Mouse (Mus musculus) adrenal gland, postnatal 4 days (tissue): Measurements from ENCODE around the gene AC124502.3. TPM values are rescaled to one million over a fixed set of nuclear protein-coding genes. Genes with fewer than 3 reads are reported as not detected.

Experiments used
- DNase-seq, 2 experiments: peaks; one replicate each; pipeline ENCODE4 v3.0.0; 2021 to 2022; ENCODE audit warnings: low spot score in 2 of 2, mixed read lengths in 2 of 2
- total RNA-seq, 2 experiments: library from RNA; stranded (reverse); gene quantifications; 2 replicates each; pipeline ENCODE4 v1.2.3; 2021

The AC124502.3 gene
- total RNA-seq, 2 experiments from 2014 or later: 1.3 to 2.0 TPM

DNA sequence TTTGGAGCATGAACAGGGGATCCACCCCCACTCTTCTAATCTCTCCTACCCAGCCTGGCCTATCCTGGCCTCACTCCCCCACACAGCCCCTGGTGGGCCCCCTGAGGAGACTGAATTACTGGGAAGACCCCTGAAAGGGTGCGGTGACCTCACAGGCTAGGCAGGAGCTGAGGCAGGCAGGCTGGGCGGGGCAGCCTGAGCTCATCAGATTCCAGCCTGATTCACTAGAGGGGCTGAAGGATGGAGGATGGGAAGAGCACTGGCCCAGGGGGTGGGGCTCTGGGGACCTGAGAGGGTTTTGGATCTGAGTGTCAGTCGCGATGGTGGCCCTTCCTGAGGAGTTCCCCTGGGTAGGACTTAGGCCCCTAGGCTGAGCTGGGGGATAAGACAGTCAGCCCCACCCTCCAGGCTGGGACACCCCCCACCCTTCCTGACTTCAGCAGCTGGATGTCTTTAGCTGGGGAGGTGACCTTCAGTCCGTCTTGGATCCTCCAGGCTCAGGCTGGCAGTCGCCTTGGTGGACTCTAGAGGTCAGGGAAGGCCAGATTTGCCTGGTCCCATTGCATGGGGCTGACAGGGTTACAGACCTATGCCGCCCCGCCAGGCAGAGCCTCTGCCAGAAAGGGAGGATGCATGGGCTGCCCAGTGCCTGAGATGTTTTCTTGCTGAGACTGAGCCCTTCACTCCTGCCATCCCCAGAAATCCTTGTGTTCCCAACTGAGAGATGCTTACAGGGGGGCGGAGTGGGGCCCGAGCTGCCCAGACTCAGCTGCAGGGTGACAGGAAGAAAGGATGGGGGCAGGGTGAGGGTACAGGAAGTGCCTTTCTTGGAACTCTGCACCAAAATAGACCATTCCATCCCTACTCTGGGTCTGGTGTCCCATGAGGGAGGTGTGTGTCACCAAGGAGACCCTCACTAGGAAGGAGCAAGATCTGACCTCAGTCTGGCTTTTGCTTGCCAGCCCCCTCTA, 20.4 kb downstream of the AC124502.3 start:
- no peak for DNase-seq

DNA sequence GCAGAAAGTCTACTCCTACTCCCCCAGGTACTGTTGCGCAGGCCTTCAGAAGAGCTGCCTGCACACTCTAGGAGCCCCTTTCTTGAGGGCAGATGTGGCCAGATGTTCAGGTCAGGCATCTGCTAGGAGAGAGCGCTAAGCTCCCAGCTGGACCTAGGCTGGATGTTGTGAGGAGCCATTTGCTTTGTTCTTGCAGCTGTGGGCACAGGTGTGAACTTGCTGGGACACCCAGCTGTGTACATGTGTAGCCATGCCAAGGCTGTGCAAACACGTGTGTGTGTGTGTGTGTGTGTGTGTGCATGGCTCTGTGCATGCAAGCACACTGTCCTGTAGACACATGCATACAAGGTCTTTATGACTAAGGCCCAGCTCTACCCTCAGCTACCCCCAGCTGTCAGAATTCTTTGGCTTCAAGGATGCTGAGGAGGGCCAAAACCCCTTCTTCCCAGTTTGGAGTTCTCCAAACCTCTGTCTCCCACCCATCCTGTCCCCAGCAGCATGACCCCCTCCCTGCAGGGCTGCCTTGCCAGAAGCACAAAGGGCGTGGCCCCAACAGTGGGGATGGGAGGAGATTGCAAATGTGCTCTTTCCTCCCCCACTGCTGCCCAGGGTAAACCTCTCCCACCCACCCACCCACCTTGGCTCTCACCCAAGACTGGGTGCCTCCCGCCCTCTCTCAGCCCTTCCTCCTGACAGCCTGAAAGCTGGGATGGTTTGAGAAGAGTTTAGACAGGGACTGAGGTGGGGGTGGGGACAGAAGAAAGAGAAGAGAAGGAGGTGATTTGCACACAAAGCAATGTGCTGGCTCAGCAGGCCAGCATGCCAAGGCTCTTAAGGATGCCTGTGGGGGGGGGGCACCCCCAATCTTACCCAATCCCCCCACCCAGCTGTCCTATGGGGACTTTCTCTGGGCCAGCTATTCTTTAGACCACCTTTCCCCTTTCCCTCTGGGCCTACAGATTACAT, 22.0 kb downstream of the AC124502.3 start:
- no peak for DNase-seq

- no peak for DNase-seq
These were observed 23.4 kb downstream of the AC124502.3 start for GRCm38 (mm10) chr19:5062041-5062440.

GRCm38 (mm10) chr19:5062446-5062845, 23.8 kb downstream of the AC124502.3 start:
- no peak for DNase-seq

GRCm38 (mm10) chr19:5065104-5065503, 26.4 kb downstream of the AC124502.3 start:
- DNase-seq: no peak

- no peak for DNase-seq
These were observed 28.5 kb downstream of the AC124502.3 start for GRCm38 (mm10) chr19:5067040-5067799.

- DNase-seq: no peak
These were observed 29.3 kb downstream of the AC124502.3 start, which contains the start of gene Cd248 for GRCm38 (mm10) chr19:5067867-5068569. Gene Cd248, plus strand, starts transcription at chr19:5068078.

DNA sequence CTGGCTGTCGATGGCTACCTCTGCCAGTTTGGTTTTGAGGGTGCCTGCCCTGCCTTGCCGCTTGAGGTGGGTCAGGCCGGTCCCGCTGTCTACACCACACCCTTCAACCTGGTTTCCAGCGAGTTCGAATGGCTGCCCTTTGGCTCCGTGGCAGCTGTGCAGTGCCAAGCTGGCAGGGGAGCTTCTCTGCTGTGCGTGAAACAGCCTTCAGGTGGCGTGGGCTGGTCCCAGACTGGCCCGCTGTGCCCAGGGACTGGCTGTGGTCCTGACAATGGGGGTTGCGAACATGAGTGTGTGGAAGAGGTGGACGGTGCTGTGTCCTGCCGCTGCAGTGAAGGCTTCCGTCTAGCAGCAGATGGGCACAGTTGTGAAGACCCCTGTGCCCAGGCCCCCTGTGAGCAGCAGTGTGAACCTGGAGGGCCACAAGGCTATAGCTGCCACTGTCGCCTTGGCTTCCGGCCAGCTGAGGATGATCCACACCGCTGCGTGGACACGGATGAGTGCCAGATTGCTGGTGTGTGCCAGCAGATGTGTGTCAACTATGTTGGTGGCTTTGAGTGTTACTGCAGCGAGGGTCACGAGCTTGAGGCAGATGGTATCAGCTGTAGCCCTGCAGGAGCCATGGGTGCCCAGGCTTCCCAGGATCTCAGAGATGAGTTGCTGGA, 30.0 kb downstream of the AC124502.3 start:
- no peak for DNase-seq

DNA sequence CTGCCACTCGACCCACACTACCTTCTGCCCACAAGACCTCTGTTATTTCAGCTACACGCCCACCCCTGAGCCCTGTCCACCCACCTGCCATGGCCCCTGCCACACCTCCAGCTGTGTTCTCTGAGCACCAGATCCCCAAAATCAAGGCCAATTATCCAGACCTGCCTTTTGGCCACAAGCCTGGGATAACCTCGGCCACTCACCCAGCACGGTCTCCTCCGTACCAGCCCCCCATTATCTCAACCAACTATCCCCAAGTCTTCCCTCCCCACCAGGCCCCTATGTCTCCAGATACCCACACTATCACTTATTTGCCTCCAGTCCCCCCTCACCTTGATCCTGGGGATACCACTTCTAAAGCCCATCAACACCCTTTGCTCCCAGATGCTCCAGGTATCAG, 30.8 kb downstream of the AC124502.3 start:
- DNase-seq: no peak

DNA sequence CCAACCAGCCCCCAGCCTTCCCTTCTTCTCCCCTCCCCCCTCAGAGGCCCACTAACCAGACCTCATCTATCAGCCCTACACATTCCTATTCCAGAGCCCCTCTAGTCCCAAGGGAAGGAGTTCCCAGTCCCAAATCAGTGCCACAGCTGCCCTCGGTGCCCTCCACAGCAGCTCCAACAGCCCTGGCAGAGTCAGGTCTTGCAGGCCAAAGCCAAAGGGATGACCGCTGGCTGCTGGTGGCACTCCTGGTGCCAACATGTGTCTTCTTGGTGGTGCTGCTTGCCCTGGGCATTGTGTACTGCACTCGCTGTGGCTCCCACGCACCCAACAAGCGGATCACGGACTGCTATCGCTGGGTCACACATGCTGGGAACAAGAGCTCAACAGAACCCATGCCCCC, 31.3 kb downstream of the AC124502.3 start:
- no peak for DNase-seq

GRCm38 (mm10) chr19:5071077-5071476, 32.4 kb downstream of the AC124502.3 start:
- no peak for DNase-seq

GRCm38 (mm10) chr19:5071545-5072369, 33.1 kb downstream of the AC124502.3 start:
- peak in 1 of 2 experiments; percentile 54 for DNase-seq

DNA sequence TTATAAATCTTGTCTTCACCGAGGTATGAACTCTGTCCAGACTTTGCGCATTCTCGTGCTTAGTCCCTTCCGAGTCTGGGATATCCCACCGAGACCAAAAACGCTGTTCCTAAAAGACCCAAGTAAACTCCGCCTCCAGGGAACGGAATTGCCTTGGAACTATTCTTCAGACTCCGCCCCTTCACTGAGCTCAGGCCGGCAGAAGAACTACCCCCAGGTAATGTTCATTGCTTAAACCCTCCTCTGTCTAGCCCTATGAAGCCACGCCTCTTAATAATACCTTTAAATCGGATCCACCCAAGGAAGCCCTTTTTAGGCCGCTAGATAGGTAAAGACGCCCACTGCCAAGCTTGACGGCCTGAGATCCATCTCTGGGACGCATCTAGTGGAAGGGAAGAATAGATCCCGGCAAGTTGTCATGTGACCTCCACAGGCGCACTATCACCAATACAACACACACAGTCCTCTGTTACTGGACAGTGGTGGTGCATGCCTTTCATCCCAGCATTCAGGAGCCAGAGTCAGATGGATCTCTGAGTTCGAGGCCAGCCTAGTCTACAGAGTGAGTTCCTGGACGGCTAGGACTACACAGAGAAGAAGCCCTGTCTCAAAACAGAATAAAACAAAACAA, 33.8 kb downstream of the AC124502.3 start:
- no peak for DNase-seq

- no peak for DNase-seq
These were observed 34.3 kb downstream of the AC124502.3 start for GRCm38 (mm10) chr19:5073028-5073427.

GRCm38 (mm10) chr19:5073518-5073917, 34.8 kb downstream of the AC124502.3 start:
- DNase-seq: no peak

DNA sequence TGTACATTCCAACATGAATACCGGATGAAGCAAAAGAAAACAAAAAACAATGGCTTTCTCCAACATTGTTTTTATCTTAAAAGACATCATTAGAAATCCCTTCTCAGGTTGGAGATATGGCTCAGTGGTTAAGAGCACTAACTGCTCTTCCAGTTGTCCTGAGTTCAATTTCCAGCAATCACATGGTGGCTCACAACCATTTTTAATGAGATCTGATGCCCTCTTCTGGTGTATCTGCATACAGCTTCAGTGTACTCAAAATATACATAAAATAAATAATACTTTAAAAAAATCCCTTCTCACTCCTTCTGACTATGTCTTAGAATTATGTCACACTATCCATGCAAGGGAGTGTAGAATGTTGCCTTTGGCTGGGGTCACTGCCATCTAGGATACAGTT, 40.6 kb downstream of the AC124502.3 start:
- DNase-seq: no peak

DNA sequence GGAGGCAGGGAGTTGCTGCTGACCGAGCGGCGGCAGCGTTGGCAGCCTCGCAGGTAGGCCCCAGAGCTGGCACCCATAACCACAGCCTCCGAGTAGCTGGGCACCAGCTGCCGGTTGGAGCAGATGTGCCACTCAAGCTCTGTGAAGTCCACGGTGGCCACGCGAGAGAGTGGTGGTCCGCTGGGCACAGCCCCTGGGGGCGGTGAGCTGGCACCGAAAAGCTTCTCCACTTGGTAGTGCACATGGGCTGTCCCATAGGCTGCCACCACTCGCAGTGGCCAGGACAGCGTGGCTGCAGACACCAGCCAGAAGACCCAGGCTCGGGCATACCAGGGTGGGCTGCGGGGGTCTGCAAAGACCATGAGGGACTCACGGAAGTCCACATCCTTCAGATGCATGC, 43.3 kb downstream of the AC124502.3 start:
- no peak for DNase-seq

- no peak for DNase-seq
These were observed 43.9 kb downstream of the AC124502.3 start for GRCm38 (mm10) chr19:5082596-5082995.
